Mouse (Mus musculus) forebrain, embryonic 13.5 days (tissue): ENCODE measurements around the gene Twsg1. TPM values are rescaled to one million over a fixed set of nuclear protein-coding genes. Genes with fewer than 3 reads are reported as not detected.

Experiments
- ATAC-seq: fragments of 200-750 bp; cut with Nextera tagmentation; 2 replicates; pipeline ENCODE4 v1.8.0; 2017
- H3K27ac ChIP-seq: fragments of 300-500 bp; sonication (generic); 2 replicates; pipeline ENCODE4 v1.5.1; 2015; ENCODE audit warnings: inconsistent platforms, mild to moderate bottlenecking, moderate library complexity
- H3K27me3 ChIP-seq: fragments of 300-500 bp; sonication (generic); 2 replicates; pipeline ENCODE4 v1.6.1; 2015; ENCODE audit warnings: mild to moderate bottlenecking, inconsistent platforms
- H3K36me3 ChIP-seq: fragments of 300-500 bp; sonication (generic); 2 replicates; pipeline ENCODE4 v1.6.1; 2015; ENCODE audit warnings: mild to moderate bottlenecking, inconsistent platforms; ENCODE audit not compliant: poor library complexity, severe bottlenecking
- H3K4me1 ChIP-seq: fragments of 300-500 bp; sonication (generic); 2 replicates; pipeline ENCODE4 v1.6.1; 2015; ENCODE audit warnings: inconsistent platforms
- H3K4me2 ChIP-seq: fragments of 300-500 bp; sonication (generic); 2 replicates; pipeline ENCODE4 v1.6.1; 2015; ENCODE audit warnings: inconsistent platforms, mild to moderate bottlenecking, moderate library complexity
- H3K4me3 ChIP-seq: fragments of 300-500 bp; sonication (generic); 2 replicates; pipeline ENCODE4 v1.5.1; 2015; ENCODE audit warnings: mild to moderate bottlenecking, inconsistent platforms
- H3K9ac ChIP-seq: fragments of 300-500 bp; sonication (generic); 2 replicates; pipeline ENCODE4 v1.6.1; 2015; ENCODE audit warnings: mild to moderate bottlenecking, inconsistent platforms
- H3K9me3 ChIP-seq: fragments of 300-500 bp; sonication (generic); replicated peaks from 2 replicates; pipeline ENCODE4 v1.6.1; 2016; ENCODE audit warnings: inconsistent platforms
- WGBS: fragments of 180-500 bp; shearing (Covaris S2); methylation state at CpG from one replicate; pipeline ENCODE4 v1.1.7; 2015; 5-methylcytosine and 5-hydroxymethylcytosine counted together
- polyA plus RNA-seq: library from polyadenylated mRNA; unstranded; fragments of >200 nt; fragmentation: Nextera tagmentation; extraction: Ambion mirVana; gene quantifications from 2 replicates; pipeline ENCODE4 v1.2.1, GENCODE M21; 2015

Twsg1 gene
- polyA plus RNA-seq, 1 experiment from 2014 or later = 75.2 TPM

GRCm38 (mm10) chr17:65930158-65930826 is 20.7 kb downstream of the Twsg1 start:
- 97% methylated on average over 7 of the region's 7 CpGs for WGBS
- peaks cover 18% of the 10 kb centered on the region for H3K4me1 ChIP-seq
- no peaks in the 10 kb centered on the region for H3K9me3 ChIP-seq
- no peak overlapping the region for H3K4me3 ChIP-seq
- H3K4me2 ChIP-seq = no peak overlapping the region
- H3K9ac ChIP-seq = no peak overlapping the region
- no peak for ATAC-seq
- H3K27me3 ChIP-seq = no peaks in the 10 kb centered on the region
- no peak overlapping the region for H3K27ac ChIP-seq
- peaks cover 62% of the 10 kb centered on the region for H3K36me3 ChIP-seq

GRCm38 (mm10) chr17:65929319-65929978 is 21.6 kb downstream of the Twsg1 start:
- Histone ChIP-seq H3K9me3 (no peaks in the 10 kb centered on the region), H3K27me3 (no peaks in the 10 kb centered on the region), H3K9ac (no peak overlapping the region), H3K27ac (no peak overlapping the region), H3K4me2 (no peak overlapping the region), H3K4me1 (peaks cover 18% of the 10 kb centered on the region), H3K4me3 (no peak overlapping the region), H3K36me3 (peaks cover 64% of the 10 kb centered on the region)
- 91% methylated on average over 22 of the region's 22 CpGs for WGBS
- no peak for ATAC-seq

GRCm38 (mm10) chr17:65927077-65927476 is 23.9 kb downstream of the Twsg1 start:
- Histone ChIP-seq H3K9me3 (no peaks in the 10 kb centered on the region), H3K36me3 (peaks cover 73% of the 10 kb centered on the region), H3K27me3 (no peaks in the 10 kb centered on the region), H3K4me3 (no peak overlapping the region), H3K4me2 (no peak overlapping the region), H3K4me1 (peaks cover 17% of the 10 kb centered on the region), H3K27ac (no peak overlapping the region), H3K9ac (no peak overlapping the region)
- ATAC-seq = no peak
- WGBS = 55% methylated on average over 4 of the region's 4 CpGs

GRCm38 (mm10) chr17:65924218-65924617 is 26.8 kb downstream of the Twsg1 start:
- WGBS = 77% methylated on average over 5 of the region's 5 CpGs
- no peak for ATAC-seq
- no peak overlapping the region for H3K9ac ChIP-seq
- H3K4me2 ChIP-seq = no peak overlapping the region
- no peak overlapping the region for H3K27ac ChIP-seq
- peaks cover 5% of the 10 kb centered on the region; the same call in 1 of the 2 replicates for H3K4me1 ChIP-seq
- no peak overlapping the region for H3K4me3 ChIP-seq
- no peaks in the 10 kb centered on the region for H3K9me3 ChIP-seq
- H3K36me3 ChIP-seq = peaks cover 72% of the 10 kb centered on the region
- no peaks in the 10 kb centered on the region for H3K27me3 ChIP-seq

GRCm38 (mm10) chr17:65921975-65922374 is 29.1 kb downstream of the Twsg1 start:
- WGBS = 72% methylated on average over 6 of the region's 6 CpGs
- ATAC-seq = no peak
- Histone ChIP-seq H3K4me2 (no peak overlapping the region), H3K36me3 (peaks cover 53% of the 10 kb centered on the region), H3K4me1 (peaks cover under 1% of the 10 kb centered on the region; the same call in 1 of the 2 replicates), H3K27me3 (no peaks in the 10 kb centered on the region), H3K9me3 (no peaks in the 10 kb centered on the region), H3K27ac (no peak overlapping the region), H3K9ac (no peak overlapping the region), H3K4me3 (no peak overlapping the region)

GRCm38 (mm10) chr17:65919235-65919634 is 31.8 kb downstream of the Twsg1 start:
- WGBS = 81% methylated on average over 3 of the region's 3 CpGs
- no peak overlapping the region for H3K4me3 ChIP-seq

GRCm38 (mm10) chr17:65916135-65916668 is 34.8 kb downstream of the Twsg1 start:
- H3K27me3 ChIP-seq = no peaks in the 10 kb centered on the region
- ATAC-seq = peak; percentile 95
- peak overlapping the region; percentile 87 for H3K27ac ChIP-seq
- no peaks in the 10 kb centered on the region for H3K9me3 ChIP-seq
- H3K4me1 ChIP-seq = peaks cover 24% of the 10 kb centered on the region
- 5% methylated on average over 8 of the region's 8 CpGs for WGBS
- H3K4me2 ChIP-seq = peak overlapping the region; percentile 30; the same call in 1 of the 2 replicates
- H3K36me3 ChIP-seq = peaks cover 4% of the 10 kb centered on the region; the same call in 1 of the 2 replicates
- no peak overlapping the region for H3K9ac ChIP-seq
- H3K4me3 ChIP-seq = no peak overlapping the region

More at GRCm38 (mm10) chr17:65919235-65919634, 31.8 kb downstream of the Twsg1 start:
- H3K9me3 ChIP-seq = no peaks in the 10 kb centered on the region
- no peak overlapping the region for H3K27ac ChIP-seq
- H3K4me1 ChIP-seq = peaks cover 20% of the 10 kb centered on the region
- H3K9ac ChIP-seq = no peak overlapping the region
- H3K27me3 ChIP-seq = no peaks in the 10 kb centered on the region
- H3K36me3 ChIP-seq = peaks cover 28% of the 10 kb centered on the region
- H3K4me2 ChIP-seq = no peak overlapping the region
- ATAC-seq = no peak

- H3K4me1 ChIP-seq = peaks cover 24% of the 10 kb centered on the region
- H3K9ac ChIP-seq = no peak overlapping the region
- no peak overlapping the region for H3K4me2 ChIP-seq
- no peaks in the 10 kb centered on the region for H3K9me3 ChIP-seq
- no peak overlapping the region for H3K27ac ChIP-seq
- peak; percentile 23; the same call in 1 of the 2 replicates for ATAC-seq
- H3K27me3 ChIP-seq = no peaks in the 10 kb centered on the region
- no peaks in the 10 kb centered on the region for H3K36me3 ChIP-seq
- H3K4me3 ChIP-seq = no peak overlapping the region
- WGBS = 28% methylated on average over 6 of the region's 6 CpGs
Measured at GRCm38 (mm10) chr17:65914083-65914482, 36.9 kb downstream of the Twsg1 start.

- Histone ChIP-seq H3K4me3 (no peak overlapping the region), H3K9ac (no peak overlapping the region), H3K27ac (no peak overlapping the region), H3K9me3 (no peaks in the 10 kb centered on the region), H3K36me3 (no peaks in the 10 kb centered on the region), H3K27me3 (no peaks in the 10 kb centered on the region), H3K4me2 (no peak overlapping the region), H3K4me1 (peaks cover 24% of the 10 kb centered on the region)
- no peak for ATAC-seq
- WGBS = 97% methylated on average over 2 of the region's 2 CpGs
Measured at GRCm38 (mm10) chr17:65912202-65912601, 38.8 kb downstream of the Twsg1 start.

GRCm38 (mm10) chr17:65911285-65912069 is 39.5 kb downstream of the Twsg1 start:
- H3K27me3 ChIP-seq = no peaks in the 10 kb centered on the region
- H3K27ac ChIP-seq = no peak overlapping the region
- no peaks in the 10 kb centered on the region for H3K36me3 ChIP-seq
- no peak overlapping the region for H3K4me2 ChIP-seq
- peaks cover 23% of the 10 kb centered on the region for H3K4me1 ChIP-seq
- no peaks in the 10 kb centered on the region for H3K9me3 ChIP-seq
- whole genome bisulfite sequencing = 87% methylated on average over 15 of the region's 15 CpGs
- H3K4me3 ChIP-seq = no peak overlapping the region
- H3K9ac ChIP-seq = no peak overlapping the region
- ATAC-seq = no peak

GRCm38 (mm10) chr17:65908270-65908669 is 42.8 kb downstream of the Twsg1 start:
- ATAC-seq = no peak
- Histone ChIP-seq H3K4me3 (no peak overlapping the region), H3K4me1 (no peaks in the 10 kb centered on the region), H3K36me3 (peaks cover 7% of the 10 kb centered on the region), H3K9me3 (no peaks in the 10 kb centered on the region), H3K27me3 (no peaks in the 10 kb centered on the region), H3K4me2 (no peak overlapping the region), H3K27ac (no peak overlapping the region), H3K9ac (no peak overlapping the region)

- Histone ChIP-seq H3K4me3 (no peak overlapping the region), H3K9me3 (no peaks in the 10 kb centered on the region), H3K27me3 (no peaks in the 10 kb centered on the region), H3K27ac (no peak overlapping the region), H3K36me3 (peaks cover 7% of the 10 kb centered on the region), H3K4me2 (no peak overlapping the region), H3K4me1 (no peaks in the 10 kb centered on the region), H3K9ac (no peak overlapping the region)
- no peak for ATAC-seq
- 74% methylated on average over 11 of the region's 11 CpGs for WGBS
Measured at GRCm38 (mm10) chr17:65906895-65907401, 44.1 kb downstream of the Twsg1 start.
